Mouse (Mus musculus): ENCODE results near the gene Mettl8. TPM values are rescaled to one million over a fixed set of nuclear protein-coding genes. Genes with fewer than 3 reads are reported as not detected.

Gene Mettl8
- polyA plus RNA-seq, 1 experiment from 2014 or later = 10.0 TPM

GRCm38 (mm10) chr2:70944511-70945305 is 110.7 kb downstream of the Mettl8 start:
- H3K27me3 ChIP-seq (ENCODE audit: control insufficient read depth, insufficient read depth, low read length) = no peaks in the 10 kb centered on the region; the same call in 1 of the 2 replicates
- 64% methylated on average over 8 of the region's 8 CpGs for WGBS
- ATAC-seq (ENCODE audit: insufficient number of reproducible peaks, insufficient read depth, low FRiP score, low read depth) = no peak
- H3K4me3 ChIP-seq (ENCODE audit: control insufficient read depth in 1 of 2, insufficient read depth in 1 of 2, low read depth in 1 of 2, low read length in 2 of 2) = no peak overlapping the region
- H3K4me1 ChIP-seq (ENCODE audit: control insufficient read depth in 2 of 2, insufficient read depth in 2 of 2, low read length in 2 of 2) = no peaks in the 10 kb centered on the region
- no peak overlapping the region for H3K4me2 ChIP-seq (ENCODE audit: low read length)
- H3K9ac ChIP-seq (ENCODE audit: low read length) = no peak overlapping the region
- no peaks in the 10 kb centered on the region for H3K36me3 ChIP-seq (ENCODE audit: control insufficient read depth, insufficient read depth, low read length)
- no peak overlapping the region for H3K27ac ChIP-seq (replicated peaks in 1 of 2; ENCODE audit: control insufficient read depth in 1 of 2, insufficient read depth in 1 of 2, low read depth in 2 of 2, low read length in 2 of 2)
- H3K9me3 ChIP-seq (ENCODE audit: control insufficient read depth, low read length) = no peaks in the 10 kb centered on the region

GRCm38 (mm10) chr2:70940826-70941225 is 114.6 kb downstream of the Mettl8 start:
- no peaks in the 10 kb centered on the region for H3K36me3 ChIP-seq (ENCODE audit: control insufficient read depth, insufficient read depth, low read length)
- no peak overlapping the region for H3K27ac ChIP-seq (replicated peaks in 1 of 2; ENCODE audit: control insufficient read depth in 1 of 2, insufficient read depth in 1 of 2, low read depth in 2 of 2, low read length in 2 of 2)
- H3K9ac ChIP-seq (ENCODE audit: low read length) = no peak overlapping the region
- H3K4me3 ChIP-seq (ENCODE audit: control insufficient read depth in 1 of 2, insufficient read depth in 1 of 2, low read depth in 1 of 2, low read length in 2 of 2) = no peak overlapping the region
- peaks cover 0 to 5% of the 10 kb centered on the region in 2 experiments; a peak in 2 of 4 replicates for H3K4me1 ChIP-seq (ENCODE audit: control insufficient read depth in 2 of 2, insufficient read depth in 2 of 2, low read length in 2 of 2)
- no peaks in the 10 kb centered on the region for H3K9me3 ChIP-seq (ENCODE audit: control insufficient read depth, low read length)
- H3K27me3 ChIP-seq (ENCODE audit: control insufficient read depth, insufficient read depth, low read length) = no peaks in the 10 kb centered on the region; the same call in 1 of the 2 replicates
- 85% methylated on average over 14 of the region's 14 CpGs for WGBS
- no peak overlapping the region for H3K4me2 ChIP-seq (ENCODE audit: low read length)
- ATAC-seq (ENCODE audit: insufficient number of reproducible peaks, insufficient read depth, low FRiP score, low read depth) = no peak

DNA sequence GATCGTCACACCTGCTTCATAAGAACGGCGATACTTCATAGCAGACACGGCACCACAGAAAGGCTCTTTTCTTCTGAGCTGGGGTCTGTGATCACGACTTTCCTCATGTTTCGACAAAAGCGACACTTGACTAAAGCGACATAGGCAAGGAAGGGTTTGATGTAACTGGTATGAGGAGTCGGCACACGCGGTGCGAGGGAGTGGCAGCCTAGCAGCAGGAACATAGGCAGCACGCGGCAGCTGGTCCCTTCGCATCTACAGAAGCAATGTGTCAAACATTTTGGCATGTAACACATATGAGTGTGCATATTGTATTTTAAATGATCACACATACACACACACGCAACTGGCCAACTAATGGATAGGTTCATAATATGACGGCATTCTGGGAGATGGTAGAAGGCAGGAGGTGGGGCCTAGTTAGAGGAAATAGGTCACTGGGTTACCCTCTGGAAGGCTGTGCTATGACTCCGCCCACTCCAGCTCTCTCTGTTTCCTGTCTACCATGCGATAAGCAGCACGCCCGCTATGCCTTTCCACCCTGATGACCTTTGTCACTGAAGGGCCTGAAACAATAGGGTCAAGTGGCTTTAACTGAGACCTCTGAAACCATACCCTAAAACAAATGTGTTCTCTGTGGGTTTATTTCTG is 116.4 kb downstream of the Mettl8 start:
- H3K4me1 ChIP-seq (ENCODE audit: control insufficient read depth in 2 of 2, insufficient read depth in 2 of 2, low read length in 2 of 2) = peaks cover 0 to 8% of the 10 kb centered on the region in 2 experiments; a peak in 2 of 4 replicates
- H3K4me3 ChIP-seq (ENCODE audit: control insufficient read depth in 1 of 2, insufficient read depth in 1 of 2, low read depth in 1 of 2, low read length in 2 of 2) = no peak overlapping the region
- H3K4me2 ChIP-seq (ENCODE audit: low read length) = peak overlapping the region; percentile 8; the same call in 1 of the 2 replicates
- ATAC-seq (ENCODE audit: insufficient number of reproducible peaks, insufficient read depth, low FRiP score, low read depth) = no peak
- H3K27ac ChIP-seq (replicated peaks in 1 of 2; ENCODE audit: control insufficient read depth in 1 of 2, insufficient read depth in 1 of 2, low read depth in 2 of 2, low read length in 2 of 2) = no peak overlapping the region
- no peak overlapping the region for H3K9ac ChIP-seq (ENCODE audit: low read length)
- H3K36me3 ChIP-seq (ENCODE audit: control insufficient read depth, insufficient read depth, low read length) = no peaks in the 10 kb centered on the region
- H3K27me3 ChIP-seq (ENCODE audit: control insufficient read depth, insufficient read depth, low read length) = no peaks in the 10 kb centered on the region
- WGBS = 77% methylated on average over 21 of the region's 21 CpGs
- H3K9me3 ChIP-seq (ENCODE audit: control insufficient read depth, low read length) = no peaks in the 10 kb centered on the region

GRCm38 (mm10) chr2:70934772-70935171 is 120.6 kb downstream of the Mettl8 start:
- WGBS = 65% methylated on average over 8 of the region's 8 CpGs
- peak overlapping the region; percentile 24 to 34; a peak in 1 of 4 replicates for H3K27ac ChIP-seq (replicated peaks in 1 of 2; ENCODE audit: control insufficient read depth in 1 of 2, insufficient read depth in 1 of 2, low read depth in 2 of 2, low read length in 2 of 2)
- H3K4me2 ChIP-seq (ENCODE audit: low read length) = peak overlapping the region; percentile 27; the same call in 1 of the 2 replicates

GRCm38 (mm10) chr2:70933516-70933915 is 121.9 kb downstream of the Mettl8 start:
- Histone ChIP-seq H3K4me1 (ENCODE audit: control insufficient read depth in 2 of 2, insufficient read depth in 2 of 2, low read length in 2 of 2) (peaks cover 0 to 8% of the 10 kb centered on the region in 2 experiments; a peak in 2 of 4 replicates), H3K4me2 (ENCODE audit: low read length) (no peak overlapping the region), H3K27ac (replicated peaks in 1 of 2; ENCODE audit: control insufficient read depth in 1 of 2, insufficient read depth in 1 of 2, low read depth in 2 of 2, low read length in 2 of 2) (no peak overlapping the region), H3K9ac (ENCODE audit: low read length) (no peak overlapping the region), H3K4me3 (ENCODE audit: control insufficient read depth in 1 of 2, insufficient read depth in 1 of 2, low read depth in 1 of 2, low read length in 2 of 2) (no peak overlapping the region), H3K9me3 (ENCODE audit: control insufficient read depth, low read length) (no peaks in the 10 kb centered on the region), H3K27me3 (ENCODE audit: control insufficient read depth, insufficient read depth, low read length) (no peaks in the 10 kb centered on the region), H3K36me3 (ENCODE audit: control insufficient read depth, insufficient read depth, low read length) (no peaks in the 10 kb centered on the region)
- ATAC-seq (ENCODE audit: insufficient number of reproducible peaks, insufficient read depth, low FRiP score, low read depth) = no peak
- WGBS = 100% methylated on average over 1 of the region's 1 CpGs

More at GRCm38 (mm10) chr2:70934772-70935171, 120.6 kb downstream of the Mettl8 start:
- H3K4me1 ChIP-seq (ENCODE audit: control insufficient read depth in 2 of 2, insufficient read depth in 2 of 2, low read length in 2 of 2) = peaks cover 0 to 8% of the 10 kb centered on the region in 2 experiments; a peak in 2 of 4 replicates
- H3K9me3 ChIP-seq (ENCODE audit: control insufficient read depth, low read length) = no peaks in the 10 kb centered on the region
- H3K36me3 ChIP-seq (ENCODE audit: control insufficient read depth, insufficient read depth, low read length) = no peaks in the 10 kb centered on the region
- no peak for ATAC-seq (ENCODE audit: insufficient number of reproducible peaks, insufficient read depth, low FRiP score, low read depth)
- no peaks in the 10 kb centered on the region for H3K27me3 ChIP-seq (ENCODE audit: control insufficient read depth, insufficient read depth, low read length)
- no peak overlapping the region for H3K4me3 ChIP-seq (ENCODE audit: control insufficient read depth in 1 of 2, insufficient read depth in 1 of 2, low read depth in 1 of 2, low read length in 2 of 2)
- H3K9ac ChIP-seq (ENCODE audit: low read length) = no peak overlapping the region

GRCm38 (mm10) chr2:70932965-70933364 is 122.4 kb downstream of the Mettl8 start:
- Histone ChIP-seq H3K27ac (replicated peaks in 1 of 2; ENCODE audit: control insufficient read depth in 1 of 2, insufficient read depth in 1 of 2, low read depth in 2 of 2, low read length in 2 of 2) (no peak overlapping the region), H3K9ac (ENCODE audit: low read length) (no peak overlapping the region), H3K4me3 (ENCODE audit: control insufficient read depth in 1 of 2, insufficient read depth in 1 of 2, low read depth in 1 of 2, low read length in 2 of 2) (no peak overlapping the region), H3K4me1 (ENCODE audit: control insufficient read depth in 2 of 2, insufficient read depth in 2 of 2, low read length in 2 of 2) (peaks cover 0 to 8% of the 10 kb centered on the region in 2 experiments; a peak in 2 of 4 replicates), H3K9me3 (ENCODE audit: control insufficient read depth, low read length) (no peaks in the 10 kb centered on the region), H3K27me3 (ENCODE audit: control insufficient read depth, insufficient read depth, low read length) (no peaks in the 10 kb centered on the region), H3K4me2 (ENCODE audit: low read length) (no peak overlapping the region), H3K36me3 (ENCODE audit: control insufficient read depth, insufficient read depth, low read length) (no peaks in the 10 kb centered on the region)
- ATAC-seq (ENCODE audit: insufficient number of reproducible peaks, insufficient read depth, low FRiP score, low read depth) = no peak
- WGBS = 83% methylated on average over 4 of the region's 4 CpGs

DNA sequence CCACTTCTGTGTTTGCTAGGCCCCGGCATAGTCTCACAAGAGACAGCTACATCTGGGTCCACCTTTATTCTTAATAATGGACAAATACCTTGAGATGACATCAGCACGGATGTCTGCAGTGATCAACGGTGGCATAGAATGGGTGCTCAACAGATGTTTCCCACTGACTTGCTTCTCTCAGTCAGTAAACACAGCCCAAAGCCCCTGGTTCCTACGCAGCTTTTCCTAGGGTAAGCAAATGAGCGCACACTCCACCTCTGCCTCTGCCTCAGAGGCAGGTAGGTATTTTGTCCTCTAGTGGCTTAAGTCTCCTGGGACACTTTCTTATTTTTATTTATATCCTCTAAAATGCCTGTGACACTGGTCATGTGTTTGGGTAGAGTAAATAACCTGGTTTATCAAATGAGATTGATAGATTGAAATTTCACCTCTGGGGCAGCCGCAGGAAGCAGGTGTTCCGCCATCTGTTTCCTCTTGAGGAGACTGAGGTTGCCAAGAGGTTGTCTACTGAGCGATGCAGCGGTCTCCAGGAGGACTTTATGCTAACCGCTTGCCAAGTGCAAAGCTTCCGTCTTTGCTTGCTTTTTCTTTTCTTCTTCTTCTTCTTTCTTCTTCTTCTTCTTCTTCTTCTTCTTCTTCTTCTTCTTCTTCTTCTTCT is 124.6 kb downstream of the Mettl8 start:
- 79% methylated on average over 11 of the region's 11 CpGs for WGBS
- Histone ChIP-seq H3K9ac (ENCODE audit: low read length) (no peak overlapping the region), H3K27ac (replicated peaks in 1 of 2; ENCODE audit: control insufficient read depth in 1 of 2, insufficient read depth in 1 of 2, low read depth in 2 of 2, low read length in 2 of 2) (no peak overlapping the region)

More for the DNA sequence above, 124.6 kb downstream of the Mettl8 start:
- Histone ChIP-seq H3K9me3 (ENCODE audit: control insufficient read depth, low read length) (no peaks in the 10 kb centered on the region), H3K4me1 (ENCODE audit: control insufficient read depth in 2 of 2, insufficient read depth in 2 of 2, low read length in 2 of 2) (0 out of 4 replicates have a peak, but pooled peaks cover 0 to 3% of the 10 kb centered on the region in 2 experiments), H3K4me2 (ENCODE audit: low read length) (no peak overlapping the region), H3K4me3 (ENCODE audit: control insufficient read depth in 1 of 2, insufficient read depth in 1 of 2, low read depth in 1 of 2, low read length in 2 of 2) (no peak overlapping the region), H3K27me3 (ENCODE audit: control insufficient read depth, insufficient read depth, low read length) (no peaks in the 10 kb centered on the region), H3K36me3 (ENCODE audit: control insufficient read depth, insufficient read depth, low read length) (no peaks in the 10 kb centered on the region)
- ATAC-seq (ENCODE audit: insufficient number of reproducible peaks, insufficient read depth, low FRiP score, low read depth) = no peak

Data from heart, embryonic 14.5 days (tissue).